Mouse (Mus musculus): ENCODE results near the gene Srsf2.

Gene Srsf2

GRCm38 (mm10) chr11:116852891-116853511 is at the start of gene Srsf2:
TSS of gene Srsf2 (minus strand) at chr11:116853094.
- peak; percentile 43; the same call in 1 of the 2 replicates for TF ChIP-seq GATA4 (IDR thresholded peaks at IDR 0.05; ENCODE audit: insufficient replicate concordance, low read length)

DNA sequence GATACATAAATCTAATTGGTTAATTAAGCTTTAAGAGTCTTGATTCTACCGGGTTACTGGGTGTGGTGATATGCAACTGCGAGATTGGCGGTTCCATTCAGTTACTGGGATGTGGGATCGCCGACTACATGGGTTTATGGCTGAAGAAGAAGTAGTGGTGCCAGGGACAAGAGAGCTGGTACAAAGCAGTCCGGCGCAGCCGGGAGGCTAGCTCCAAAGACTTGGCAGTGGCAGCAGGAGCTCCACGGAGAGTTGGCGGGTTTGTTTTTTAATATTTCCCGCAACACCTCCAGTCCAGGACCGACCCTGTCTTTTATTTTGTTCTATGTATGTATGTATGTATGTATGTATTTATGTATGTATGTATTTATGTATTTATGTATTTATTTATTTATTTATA is 46.4 kb upstream of the Srsf2 start:
- no peak for TF ChIP-seq GATA4 (IDR thresholded peaks at IDR 0.05; ENCODE audit: insufficient replicate concordance, low read length)

DNA sequence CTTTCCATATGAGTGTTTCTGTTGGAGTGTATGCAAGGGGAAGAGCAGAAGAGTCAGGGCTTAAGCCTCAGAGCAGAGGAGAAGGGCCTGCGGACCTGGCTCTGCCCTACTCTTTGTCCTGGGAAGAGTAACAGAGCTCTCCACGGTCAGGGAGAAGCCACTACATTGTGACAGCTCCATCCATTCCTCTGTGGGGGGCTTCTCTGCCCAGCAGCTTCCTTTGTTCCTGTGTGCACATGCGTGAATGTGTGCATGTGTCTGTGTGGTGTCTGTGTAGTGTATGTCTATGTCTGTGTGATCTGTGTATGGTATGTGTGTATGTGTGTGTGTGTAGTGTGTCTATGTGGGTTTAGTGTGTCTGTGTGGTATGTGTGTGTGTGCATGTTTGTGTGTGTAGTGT is 42.5 kb upstream of the Srsf2 start:
- TF ChIP-seq GATA4 (IDR thresholded peaks at IDR 0.05; ENCODE audit: insufficient replicate concordance, low read length): no peak

DNA sequence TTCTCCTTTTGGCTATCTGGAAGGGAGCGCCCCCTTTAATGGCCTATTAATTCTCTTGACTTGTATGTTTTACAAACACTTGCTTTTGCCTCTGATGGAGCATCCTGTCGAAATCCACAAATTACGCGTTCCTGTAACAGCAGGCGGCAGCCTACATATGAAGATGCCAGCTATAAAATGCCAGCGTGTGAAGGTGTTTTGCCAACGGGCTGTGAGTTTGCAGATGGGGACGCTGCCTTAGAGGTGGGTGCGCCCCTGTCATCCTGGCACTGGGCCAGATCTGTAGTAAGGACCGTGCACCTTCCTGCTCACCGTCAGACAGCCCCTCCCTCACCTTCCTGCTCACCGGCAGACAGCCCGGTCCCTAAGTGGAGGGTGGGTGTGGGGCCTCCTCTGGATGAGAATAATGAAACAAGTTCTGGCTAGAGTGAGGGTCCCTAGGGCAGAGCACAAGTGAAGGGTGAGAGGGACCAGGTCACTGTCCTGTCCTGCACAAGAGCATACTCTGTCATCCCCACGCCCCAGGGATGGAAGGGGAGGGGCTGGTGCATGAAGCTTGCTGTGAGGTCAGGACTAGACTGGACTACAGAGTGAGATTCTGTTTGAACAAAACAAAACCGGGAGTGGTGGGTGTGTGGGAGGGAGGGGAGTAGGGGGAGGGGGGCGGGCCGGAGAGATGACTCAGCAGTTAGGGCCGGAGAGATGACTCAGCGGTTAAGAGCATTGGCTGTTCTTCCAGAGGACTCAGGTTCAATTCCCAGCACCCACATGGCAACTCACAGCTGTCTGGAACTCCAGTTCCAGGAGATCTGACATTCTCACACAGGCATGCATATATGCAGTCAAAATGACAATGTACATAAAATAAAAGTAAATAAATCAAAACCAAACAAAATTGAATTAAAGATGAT is 40.9 kb upstream of the Srsf2 start:
- no peak for TF ChIP-seq GATA4 (IDR thresholded peaks at IDR 0.05; ENCODE audit: insufficient replicate concordance, low read length)

DNA sequence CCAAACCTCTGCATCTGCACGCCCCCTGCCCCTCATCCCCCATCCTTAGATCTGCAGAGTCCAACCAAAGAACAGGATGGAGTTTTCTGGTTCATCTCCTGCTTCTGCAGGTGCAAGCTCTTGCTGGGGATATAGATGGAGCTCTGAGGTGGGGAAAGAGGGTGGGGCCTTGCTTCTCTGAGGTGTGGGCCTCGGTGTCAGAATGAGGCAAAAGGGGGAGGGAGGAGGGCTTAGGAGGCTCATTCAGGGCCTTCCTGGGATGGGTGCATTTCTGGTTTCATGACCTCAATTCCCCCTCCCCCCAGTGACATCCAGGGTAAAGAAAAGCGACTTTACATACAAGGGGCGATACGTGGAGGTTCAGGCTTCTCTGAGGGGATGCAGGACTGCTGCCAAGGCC is 34.2 kb upstream of the Srsf2 start:
- no peak for TF ChIP-seq GATA4 (IDR thresholded peaks at IDR 0.05; ENCODE audit: insufficient replicate concordance, low read length)

GRCm38 (mm10) chr11:116885275-116886151 is 32.6 kb upstream of the Srsf2 start:
- TF ChIP-seq GATA4 (IDR thresholded peaks at IDR 0.05; ENCODE audit: insufficient replicate concordance, low read length): no peak

GRCm38 (mm10) chr11:116884061-116884460 is 31.2 kb upstream of the Srsf2 start:
- no peak for TF ChIP-seq GATA4 (IDR thresholded peaks at IDR 0.05; ENCODE audit: insufficient replicate concordance, low read length)

DNA sequence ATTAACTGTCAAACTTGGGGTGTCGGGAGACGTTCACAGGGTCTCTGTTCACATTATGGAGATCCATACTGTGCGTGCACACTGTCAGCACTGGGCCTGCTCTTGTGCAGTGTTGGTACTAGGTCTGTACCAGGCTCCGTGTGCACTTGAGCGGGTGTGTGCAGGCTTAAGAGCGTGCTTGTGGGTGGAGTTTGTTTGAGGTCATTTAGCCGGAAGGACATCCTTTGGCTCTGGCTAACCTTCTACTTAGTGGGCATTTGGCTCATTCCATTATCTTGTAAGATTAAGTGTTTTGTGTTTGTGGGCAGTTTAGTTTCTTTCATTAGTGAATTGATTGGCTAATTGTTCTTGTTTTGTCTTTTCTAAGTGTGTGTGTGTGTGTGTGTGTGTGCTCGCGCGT is 29.6 kb upstream of the Srsf2 start:
- TF ChIP-seq GATA4 (IDR thresholded peaks at IDR 0.05; ENCODE audit: insufficient replicate concordance, low read length): no peak

DNA sequence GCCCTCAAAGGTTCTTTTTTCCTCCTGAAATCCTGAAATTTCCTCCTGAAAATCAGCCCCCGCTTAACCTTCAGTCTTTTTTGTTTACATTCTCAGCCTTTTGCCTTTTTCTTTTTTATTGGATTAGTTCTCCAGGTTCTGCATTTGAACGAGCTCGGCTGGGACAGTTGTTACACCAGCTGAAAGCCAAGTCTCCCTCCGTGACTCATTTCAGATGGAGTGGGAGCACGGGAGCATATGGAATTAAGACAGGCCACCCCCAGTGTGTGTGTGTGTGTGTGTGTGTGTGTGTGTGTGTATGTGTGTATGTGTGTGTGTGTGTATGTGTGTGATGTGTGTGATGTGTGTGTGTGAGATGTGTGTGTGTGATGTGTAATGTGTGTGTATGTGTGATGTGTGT is 28.5 kb upstream of the Srsf2 start:
- TF ChIP-seq GATA4 (IDR thresholded peaks at IDR 0.05; ENCODE audit: insufficient replicate concordance, low read length): no peak

DNA sequence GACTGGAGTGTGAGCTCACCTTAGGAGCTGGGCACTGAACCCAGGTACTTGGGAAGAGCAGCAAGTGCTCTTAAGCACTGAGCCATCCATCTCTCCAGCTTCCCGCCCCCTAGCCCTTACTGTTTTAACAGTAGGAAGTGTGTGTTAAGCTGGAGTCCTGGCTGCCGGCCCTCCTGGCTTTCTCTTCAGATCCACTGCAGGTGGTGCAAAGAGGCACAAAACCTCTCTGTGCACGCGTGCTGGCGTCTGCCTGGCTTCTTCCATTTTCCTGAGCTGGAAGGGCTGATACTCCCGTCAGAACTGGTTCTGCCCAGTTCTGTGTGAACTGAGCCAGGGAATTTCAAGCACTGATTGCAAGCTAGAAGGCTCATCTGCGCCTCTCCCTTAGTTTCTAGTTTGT is 27.9 kb upstream of the Srsf2 start:
- TF ChIP-seq GATA4 (IDR thresholded peaks at IDR 0.05; ENCODE audit: insufficient replicate concordance, low read length): no peak

- no peak for TF ChIP-seq GATA4 (IDR thresholded peaks at IDR 0.05; ENCODE audit: insufficient replicate concordance, low read length)
Measured at GRCm38 (mm10) chr11:116878454-116878853, 25.6 kb upstream of the Srsf2 start.

- TF ChIP-seq GATA4 (IDR thresholded peaks at IDR 0.05; ENCODE audit: insufficient replicate concordance, low read length): no peak
Measured at GRCm38 (mm10) chr11:116873987-116874386, 21.1 kb upstream of the Srsf2 start.

GRCm38 (mm10) chr11:116871538-116871937 is 18.6 kb upstream of the Srsf2 start:
- no peak for TF ChIP-seq GATA4 (IDR thresholded peaks at IDR 0.05; ENCODE audit: insufficient replicate concordance, low read length)

DNA sequence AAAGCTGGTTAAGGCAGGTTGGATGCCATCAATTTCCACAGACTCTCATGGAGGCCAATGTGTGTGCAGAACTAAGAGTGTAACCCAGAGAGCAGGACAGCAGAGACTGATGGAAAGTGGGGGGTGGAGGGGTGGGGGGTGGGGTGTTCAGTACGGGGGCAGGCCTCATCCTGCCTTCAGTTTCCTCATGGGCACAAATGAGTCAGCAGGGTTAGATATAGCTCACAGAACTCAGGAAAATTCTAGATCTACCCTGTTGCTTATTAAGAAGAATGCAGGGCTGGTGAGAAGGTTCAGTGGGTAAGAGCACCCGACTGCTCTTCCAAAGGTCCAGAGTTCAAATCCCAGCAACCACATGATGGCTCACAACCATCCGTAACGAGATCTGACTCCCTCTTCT is 16.7 kb upstream of the Srsf2 start:
- no peak for TF ChIP-seq GATA4 (IDR thresholded peaks at IDR 0.05; ENCODE audit: insufficient replicate concordance, low read length)

DNA sequence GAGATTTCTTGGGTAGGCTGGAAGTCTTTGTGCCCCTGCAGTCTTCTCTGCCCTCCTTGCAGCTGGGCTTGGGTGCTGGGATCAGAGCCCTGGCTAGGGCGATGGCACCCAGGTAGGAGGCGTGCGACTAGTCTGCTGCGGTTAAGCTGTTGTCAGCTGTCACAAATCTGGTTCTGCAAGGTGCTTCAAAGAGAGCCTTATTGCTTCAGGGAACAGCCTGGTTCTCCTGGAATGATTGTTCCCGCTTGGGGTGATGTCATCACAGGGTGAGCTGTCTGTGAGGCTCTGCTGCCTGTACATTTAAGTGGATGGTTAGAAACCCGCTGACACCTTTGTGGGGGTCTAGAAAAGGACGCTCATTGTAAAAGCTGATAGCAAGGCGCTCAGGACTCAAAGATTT is 16.3 kb upstream of the Srsf2 start:
- no peak for TF ChIP-seq GATA4 (IDR thresholded peaks at IDR 0.05; ENCODE audit: insufficient replicate concordance, low read length)

Measured in liver, adult (tissue).